Mouse (Mus musculus): ENCODE measurements around the gene Lrp6.

The Lrp6 gene

DNA sequence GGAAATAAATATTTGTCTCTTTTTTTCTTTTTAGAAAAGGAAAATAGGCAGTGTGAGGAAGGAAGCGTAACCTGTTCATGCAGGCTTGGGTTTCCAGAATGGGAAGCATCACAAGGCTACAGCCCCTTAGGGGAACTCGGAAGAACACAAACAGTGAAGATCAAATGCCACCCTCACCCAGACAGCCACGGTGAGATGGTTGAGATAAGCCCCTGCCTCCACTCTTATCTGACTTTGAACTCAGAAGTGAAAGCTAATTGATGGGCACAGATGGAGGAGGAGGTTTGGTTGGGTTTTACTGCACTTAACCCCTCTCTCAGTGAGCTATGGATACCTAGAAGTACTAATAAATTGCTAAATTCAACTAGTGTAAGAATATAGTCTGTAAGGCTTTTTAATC is 33.7 kb downstream of the Lrp6 start:
- DNase-seq (ENCODE audit: low spot score): peak; percentile 36

GRCm38 (mm10) chr6:134531950-134532349 is 34.8 kb downstream of the Lrp6 start:
- DNase-seq (ENCODE audit: low spot score): no peak

GRCm38 (mm10) chr6:134529340-134529739 is 37.4 kb downstream of the Lrp6 start:
- DNase-seq (ENCODE audit: low spot score): no peak

DNA sequence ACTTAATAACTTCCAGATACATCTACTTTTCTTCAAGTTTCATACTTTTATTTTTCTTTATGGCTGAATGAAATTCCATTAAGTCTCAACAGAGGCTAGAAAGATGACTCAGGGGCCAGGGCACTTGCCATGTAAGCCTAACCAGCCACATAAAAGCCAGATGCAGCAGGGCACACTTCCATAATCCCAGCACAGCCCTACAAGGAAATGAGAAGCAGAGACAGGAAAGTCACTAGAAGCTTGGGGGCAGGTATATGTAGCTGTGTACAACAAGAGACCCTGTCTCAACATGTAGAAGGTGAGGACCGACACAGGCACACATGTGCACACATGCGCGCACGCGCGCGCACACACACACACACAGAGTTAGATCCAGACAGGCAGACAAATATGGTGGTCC is 38.4 kb downstream of the Lrp6 start:
- no peak for DNase-seq (ENCODE audit: low spot score)

- no peak for DNase-seq (ENCODE audit: low spot score)
Observed at GRCm38 (mm10) chr6:134527596-134528128, 39.1 kb downstream of the Lrp6 start.

DNA sequence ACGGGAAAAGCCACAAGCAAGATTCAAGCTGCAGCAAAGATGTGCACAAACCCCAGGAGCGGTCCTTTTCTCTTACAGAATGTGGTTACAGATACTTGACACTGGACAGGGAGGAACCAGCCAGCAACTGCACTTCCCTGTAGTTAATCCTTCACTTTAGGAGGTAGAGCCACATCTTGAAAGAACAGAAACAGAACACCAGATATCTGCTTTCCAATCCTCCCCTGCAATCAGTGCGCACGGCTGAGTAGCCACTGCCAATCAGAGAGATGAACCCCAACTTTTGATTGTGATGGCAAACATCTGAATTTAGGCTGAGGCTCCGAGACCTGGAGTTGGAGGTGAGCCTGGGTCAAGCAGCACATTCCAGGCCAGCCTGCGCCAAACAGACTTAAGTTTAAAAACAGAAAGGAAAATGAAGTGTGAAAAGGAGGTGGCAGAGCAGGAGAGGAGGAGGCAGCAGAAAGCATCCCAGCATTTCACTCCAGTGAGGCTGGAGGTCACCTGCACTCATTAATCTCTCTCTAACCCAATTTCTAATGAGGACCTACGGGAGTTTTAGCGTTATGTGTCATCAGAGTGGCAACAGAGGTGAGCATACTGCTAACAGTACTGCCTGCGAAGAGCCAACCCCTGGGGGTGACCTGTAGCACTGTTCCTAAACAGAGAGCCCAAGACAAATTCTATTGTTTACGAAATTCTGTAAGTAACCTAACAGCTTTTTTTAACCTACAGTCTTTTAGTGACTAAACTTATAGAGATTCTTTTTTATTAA is 39.8 kb downstream of the Lrp6 start:
- DNase-seq (ENCODE audit: low spot score): no peak

DNA sequence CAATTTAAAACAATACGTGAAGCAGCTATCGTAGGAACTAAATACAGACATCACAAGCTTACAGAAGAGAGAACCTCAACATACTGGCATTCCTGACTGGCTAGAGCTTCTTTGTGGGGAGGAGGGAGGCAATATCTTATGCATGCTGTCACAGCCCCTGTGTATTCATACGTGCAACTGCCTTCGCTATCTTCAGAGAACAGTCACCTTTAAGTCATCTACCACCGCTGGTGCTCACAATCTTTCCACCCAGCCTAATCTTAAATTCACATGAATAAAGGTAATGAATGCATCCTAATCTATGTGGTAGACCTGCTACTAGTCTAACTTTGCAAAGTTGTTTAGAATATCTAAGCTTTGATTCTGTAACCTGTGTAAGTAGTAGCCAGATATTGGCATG is 40.5 kb downstream of the Lrp6 start:
- DNase-seq (ENCODE audit: low spot score): no peak

DNA sequence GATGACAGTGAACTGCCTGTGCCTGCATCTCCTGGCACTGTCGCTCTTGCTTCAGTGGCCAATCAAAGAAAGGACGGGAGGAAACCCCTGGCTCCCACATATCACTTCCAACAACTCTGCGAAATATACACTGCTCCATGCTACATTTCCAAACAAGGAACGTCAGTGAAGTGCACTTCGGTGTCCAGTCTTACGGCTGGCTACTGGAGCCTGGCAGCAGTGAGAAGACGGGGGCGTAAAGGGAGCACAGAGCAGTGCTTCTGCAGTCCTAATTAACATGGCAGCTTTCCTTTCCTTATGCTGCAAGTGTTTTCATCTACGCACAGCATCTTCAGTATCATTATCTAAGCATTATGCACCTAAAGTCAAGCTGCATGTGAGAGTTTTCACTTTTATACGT is 45.4 kb downstream of the Lrp6 start:
- DNase-seq (ENCODE audit: low spot score): no peak

DNA sequence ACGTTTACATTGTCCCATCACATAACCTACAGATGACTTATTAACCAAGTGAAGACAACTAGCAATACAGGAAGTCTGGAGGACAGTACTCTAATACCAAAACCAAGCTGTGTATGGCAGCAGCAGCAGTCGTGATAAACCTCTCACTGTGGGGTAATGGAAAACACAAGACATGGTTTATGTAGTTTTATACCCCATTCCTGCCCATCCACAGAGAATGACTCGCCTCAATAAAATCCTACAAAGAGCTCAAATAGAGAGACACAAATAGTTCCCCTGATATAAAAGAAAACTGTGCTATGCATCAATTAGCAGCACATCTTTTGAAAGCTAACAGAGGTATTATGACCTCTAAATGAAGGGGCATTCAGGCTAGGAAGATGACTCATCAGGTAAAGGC is 45.9 kb downstream of the Lrp6 start:
- no peak for DNase-seq (ENCODE audit: low spot score)

DNA sequence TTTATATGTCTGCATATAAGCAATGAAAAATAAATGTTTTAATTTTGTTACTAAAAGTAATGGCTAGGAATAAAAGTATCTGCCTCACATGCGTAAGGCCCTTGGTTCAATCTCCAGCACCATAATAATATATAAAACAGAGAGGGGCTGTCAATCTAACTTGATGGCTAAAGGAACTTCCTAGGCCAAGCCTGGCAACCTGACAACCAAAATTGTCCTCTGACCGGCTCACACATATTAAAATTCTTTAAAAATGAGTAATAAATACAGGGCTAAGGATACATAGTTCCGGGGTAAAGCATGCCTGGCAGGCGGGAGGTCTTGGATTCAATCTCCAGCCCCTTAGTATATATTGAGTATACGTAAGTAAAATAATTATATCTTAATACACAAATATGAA is 48.3 kb downstream of the Lrp6 start:
- DNase-seq (ENCODE audit: low spot score): no peak

DNA sequence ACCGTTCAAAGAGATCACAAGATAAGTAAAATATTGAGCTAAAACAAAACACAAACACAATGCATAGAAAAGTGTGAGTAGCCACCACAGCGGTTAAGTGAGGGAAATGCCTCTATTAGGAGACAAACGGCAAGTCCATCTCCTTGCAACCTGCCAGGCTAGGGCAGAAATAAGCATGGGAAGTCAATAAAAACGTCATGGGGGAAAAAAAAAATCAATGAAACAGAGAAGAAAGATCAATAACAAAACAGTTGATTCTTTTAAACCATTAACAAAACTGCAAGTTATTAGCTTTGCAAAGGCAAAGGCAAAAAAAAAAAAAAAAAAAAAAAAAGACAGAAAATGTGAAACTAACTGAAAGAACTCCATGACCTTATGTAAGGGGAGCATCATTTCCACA is 49.6 kb downstream of the Lrp6 start:
- no peak for DNase-seq (ENCODE audit: low spot score)

- DNase-seq (ENCODE audit: low spot score): no peak
Observed at GRCm38 (mm10) chr6:134515416-134515815, 51.3 kb downstream of the Lrp6 start.

GRCm38 (mm10) chr6:134513896-134514510 is 52.8 kb downstream of the Lrp6 start:
- no peak for DNase-seq (ENCODE audit: low spot score)

DNA sequence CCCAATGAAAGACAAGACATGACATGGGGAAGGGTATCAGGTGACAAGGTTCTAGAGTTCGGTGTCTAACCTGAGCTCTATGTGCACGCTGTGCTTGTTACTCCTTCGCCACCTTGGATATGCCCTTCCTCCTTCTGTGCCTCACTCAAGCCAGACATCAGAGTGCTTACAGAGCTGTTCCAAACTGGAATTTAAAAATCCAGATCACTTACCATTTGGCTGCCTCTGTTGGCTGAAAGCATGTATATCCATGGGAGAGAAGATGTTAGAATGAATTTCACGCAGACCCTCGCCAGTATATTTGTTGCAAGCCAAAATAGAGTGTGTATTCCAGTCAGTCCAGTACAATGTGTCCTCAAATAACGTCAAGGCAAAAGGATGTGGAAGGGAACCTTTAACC is 53.8 kb downstream of the Lrp6 start:
- no peak for DNase-seq (ENCODE audit: low spot score)

DNA sequence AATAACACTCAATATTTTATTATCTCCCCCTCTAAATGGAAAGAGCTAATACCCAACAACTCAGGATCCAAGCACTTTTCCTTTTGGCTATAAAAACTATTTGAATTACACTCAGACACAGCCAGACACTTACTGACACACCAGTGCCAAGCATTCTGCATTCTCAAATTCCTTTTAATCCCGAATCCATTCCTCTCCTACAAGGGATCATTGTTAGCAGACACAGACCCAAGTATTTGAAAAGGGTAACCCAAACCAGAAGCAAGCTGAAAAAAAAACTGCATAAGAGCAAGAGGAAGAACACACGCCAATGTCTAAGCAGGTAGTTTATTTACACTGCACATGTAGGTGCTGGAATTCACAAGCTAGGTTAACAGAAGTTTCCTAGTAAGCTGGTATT is 54.3 kb downstream of the Lrp6 start:
- DNase-seq (ENCODE audit: low spot score): no peak

- no peak for DNase-seq (ENCODE audit: low spot score)
Observed at GRCm38 (mm10) chr6:134511118-134511517, 55.6 kb downstream of the Lrp6 start.

- no peak for DNase-seq (ENCODE audit: low spot score)
Observed at GRCm38 (mm10) chr6:134510280-134510679, 56.5 kb downstream of the Lrp6 start.

DNA sequence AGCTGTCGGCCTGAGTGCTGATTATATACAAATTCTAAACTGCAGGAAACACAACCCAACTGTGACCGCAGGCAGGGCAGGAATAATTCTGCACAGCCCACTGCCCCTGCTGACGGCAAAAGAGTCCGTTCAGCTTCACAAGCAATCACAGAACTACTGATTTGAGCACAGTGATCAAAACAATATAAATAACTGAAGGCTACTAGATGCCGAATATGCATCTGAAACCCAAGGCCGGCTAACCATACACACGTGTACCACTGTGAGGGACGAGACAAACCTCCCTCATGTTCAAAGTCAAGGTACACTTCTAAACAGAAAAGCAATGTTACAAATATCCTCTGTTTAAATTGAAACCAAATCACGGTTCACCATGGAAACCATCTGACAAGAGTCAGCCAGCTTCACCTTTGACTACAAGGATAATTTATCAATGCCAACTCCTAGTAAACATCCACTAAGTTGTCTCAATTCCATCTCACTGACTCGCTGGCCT is 57.0 kb downstream of the Lrp6 start:
- DNase-seq (ENCODE audit: low spot score): no peak

GRCm38 (mm10) chr6:134504866-134505265 is 61.9 kb downstream of the Lrp6 start:
- no peak for DNase-seq (ENCODE audit: low spot score)

- DNase-seq (ENCODE audit: low spot score): no peak
Observed at GRCm38 (mm10) chr6:134502335-134502734, 64.4 kb downstream of the Lrp6 start.

GRCm38 (mm10) chr6:134500381-134501162 is 66.2 kb downstream of the Lrp6 start:
- no peak for DNase-seq (ENCODE audit: low spot score)

GRCm38 (mm10) chr6:134499089-134499488 is 67.7 kb downstream of the Lrp6 start:
- no peak for DNase-seq (ENCODE audit: low spot score)

GRCm38 (mm10) chr6:134498518-134498917 is 68.2 kb downstream of the Lrp6 start:
- DNase-seq (ENCODE audit: low spot score): no peak
